ENCODE assay signal across 23 mouse cellular contexts in the genomic region with DNA sequence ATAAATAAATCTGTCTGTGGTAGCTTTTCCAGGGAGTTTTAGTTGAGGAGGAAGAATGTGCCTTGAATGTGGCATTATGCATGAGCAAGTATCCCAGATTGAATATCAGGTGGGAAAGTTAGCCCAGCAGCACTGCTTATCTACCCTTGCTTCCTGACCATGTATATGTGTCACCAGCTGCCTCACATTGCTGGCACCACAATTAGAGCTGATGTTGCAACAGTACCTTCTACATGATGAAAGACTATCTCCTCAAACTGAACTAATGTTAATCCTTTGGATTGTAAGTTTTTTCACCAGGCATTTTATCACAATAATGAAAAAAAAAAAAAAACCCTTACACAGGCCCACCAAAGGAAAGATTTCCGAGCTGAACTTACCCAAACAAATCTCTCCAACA.
"Had no signal": no experiment of that assay in that cellular context is flagged by ENCODE, and none has a peak within 500 bp of the region (broad histone marks: within the 10 kb centered on the region; RNA-seq: fewer than 3 reads in every experiment).

No protein-coding gene starts in this region.

- H3K4me3 ChIP-seq: heart, adult 2 months; heart, embryonic 13.5 days; heart, embryonic 15.5 days; hindbrain, embryonic 13.5 days; hindbrain, embryonic 15.5 days; kidney, embryonic 15.5 days; limb, embryonic 12.5 days had no signal

- H3K9me3 ChIP-seq: heart, embryonic 13.5 days; heart, embryonic 15.5 days; hindbrain, embryonic 13.5 days; hindbrain, embryonic 15.5 days; kidney, embryonic 15.5 days; limb, embryonic 12.5 days had no signal

- DNase-seq: gastrocnemius, postnatal 14 days; gastrocnemius, postnatal 36 days; heart, adult 11 months; heart, adult 2 months; heart, postnatal 14 days; heart, postnatal 4 days; kidney, adult 11 months; kidney, adult 2 months; kidney, adult 9 months; kidney, postnatal 14 days; kidney, postnatal 36 days; layer of hippocampus, adult 9-11 months; layer of hippocampus, postnatal 36 days; left cerebral cortex, postnatal 4 days; liver had no signal

- H3K4me1 ChIP-seq: heart, embryonic 13.5 days; heart, embryonic 15.5 days; hindbrain, embryonic 13.5 days; hindbrain, embryonic 15.5 days; kidney, embryonic 15.5 days; limb, embryonic 12.5 days had no signal

- H3K36me3 ChIP-seq: heart, embryonic 13.5 days; heart, embryonic 15.5 days; hindbrain, embryonic 13.5 days; hindbrain, embryonic 15.5 days; kidney, embryonic 15.5 days; limb, embryonic 12.5 days had no signal

- H3K27ac ChIP-seq: heart, adult 2 months; heart, embryonic 13.5 days; heart, embryonic 15.5 days; hindbrain, embryonic 13.5 days; hindbrain, embryonic 15.5 days; hindbrain, postnatal 0 days; kidney, embryonic 15.5 days; kidney, postnatal 0 days; limb, embryonic 12.5 days had no signal

- H3K27me3 ChIP-seq: heart, embryonic 13.5 days; heart, embryonic 15.5 days; hindbrain, embryonic 13.5 days; hindbrain, embryonic 15.5 days; kidney, embryonic 15.5 days; limb, embryonic 12.5 days had no signal
